Mouse (Mus musculus): ENCODE results near the gene Ntn4.

DNA sequence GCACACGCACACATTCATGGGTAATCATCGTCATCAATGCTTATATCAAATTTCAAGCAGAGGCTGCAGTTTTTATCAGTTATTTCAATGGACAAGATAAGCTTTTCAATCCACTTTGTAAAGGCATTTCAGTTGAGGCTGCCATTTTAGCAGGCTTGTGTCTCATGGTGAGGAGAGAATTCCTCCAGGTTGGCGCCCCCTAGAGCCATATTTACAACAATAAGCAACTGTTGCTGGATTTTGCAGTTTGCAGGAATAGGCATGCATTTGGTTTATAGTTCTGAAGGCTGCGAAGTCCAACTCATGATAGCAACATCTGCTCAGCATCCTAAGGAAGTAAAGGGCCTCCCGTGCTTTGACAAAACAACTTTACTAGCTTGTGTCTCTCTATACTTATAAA lies 8.6 kb downstream of the Ntn4 start:
- TF ChIP-seq CTCF (IDR thresholded peaks at IDR 0.05; ENCODE audit: extremely low read depth, insufficient read depth, insufficient read length, insufficient replicate concordance) (no peak), POLR2A (IDR thresholded peaks at IDR 0.05; ENCODE audit: low read depth, low read length) (no peak)

Measured in spleen, adult 2 months (tissue).